Mouse (Mus musculus) forebrain, embryonic 16.5 days (tissue): Measurements from ENCODE around the gene Camta1. TPM values are rescaled to one million over a fixed set of nuclear protein-coding genes. Genes with fewer than 3 reads are reported as not detected.

Experiments
- ATAC-seq: fragments of 200-750 bp; cut with Nextera tagmentation; 2 replicates; pipeline ENCODE4 v1.8.0; 2017; ENCODE audit warnings: mild to moderate bottlenecking, moderate library complexity
- H3K27ac ChIP-seq: fragments of 300-500 bp; sonication (generic); 2 replicates; pipeline ENCODE4 v1.5.1; 2014; ENCODE audit warnings: low read length, control low read depth
- H3K27me3 ChIP-seq: fragments of 300-500 bp; sonication (generic); replicated peaks from 2 replicates; pipeline ENCODE4 v1.6.1; 2014; ENCODE audit warnings: low read length; ENCODE audit not compliant: control insufficient read depth, insufficient read depth
- H3K36me3 ChIP-seq: fragments of 300-500 bp; sonication (generic); 2 replicates; pipeline ENCODE4 v1.6.1; 2014; ENCODE audit not compliant: control insufficient read depth, insufficient read depth
- H3K4me1 ChIP-seq: fragments of 300-500 bp; sonication (generic); replicated peaks from 2 replicates; pipeline ENCODE4 v1.6.1; 2014; ENCODE audit warnings: low read length; ENCODE audit not compliant: control insufficient read depth, insufficient read depth
- H3K4me2 ChIP-seq: fragments of 300-500 bp; sonication (generic); 2 replicates; pipeline ENCODE4 v1.6.1; 2014; ENCODE audit warnings: mild to moderate bottlenecking, low read length, control low read depth
- H3K4me3 ChIP-seq: fragments of 300-500 bp; sonication (generic); replicated peaks from 2 replicates; pipeline ENCODE4 v1.5.1; 2014; ENCODE audit warnings: mild to moderate bottlenecking, low read length, control low read depth
- H3K9ac ChIP-seq: fragments of 300-500 bp; sonication (generic); replicated peaks from 2 replicates; pipeline ENCODE4 v1.6.1; 2014; ENCODE audit warnings: low read depth, low read length, control low read depth
- H3K9me3 ChIP-seq: fragments of 300-500 bp; sonication (generic); 2 replicates; pipeline ENCODE4 v1.6.1; 2016; ENCODE audit warnings: low read length; ENCODE audit not compliant: control insufficient read depth
- WGBS: fragments of 180-500 bp; shearing (Covaris S2); extraction: QIAGEN DNeasy Blood & Tissue Kit; methylation state at CpG from one replicate; pipeline ENCODE4 v1.1.7; 2014; 5-methylcytosine and 5-hydroxymethylcytosine counted together
- polyA plus RNA-seq: library from polyadenylated mRNA; unstranded; fragments of >200 nt; fragmentation: Nextera tagmentation; extraction: Ambion mirVana; gene quantifications from 2 replicates; pipeline ENCODE4 v1.2.1, GENCODE M21; 2015

The Camta1 gene
- polyA plus RNA-seq, 1 experiment from 2014 or later, result 123 TPM

DNA sequence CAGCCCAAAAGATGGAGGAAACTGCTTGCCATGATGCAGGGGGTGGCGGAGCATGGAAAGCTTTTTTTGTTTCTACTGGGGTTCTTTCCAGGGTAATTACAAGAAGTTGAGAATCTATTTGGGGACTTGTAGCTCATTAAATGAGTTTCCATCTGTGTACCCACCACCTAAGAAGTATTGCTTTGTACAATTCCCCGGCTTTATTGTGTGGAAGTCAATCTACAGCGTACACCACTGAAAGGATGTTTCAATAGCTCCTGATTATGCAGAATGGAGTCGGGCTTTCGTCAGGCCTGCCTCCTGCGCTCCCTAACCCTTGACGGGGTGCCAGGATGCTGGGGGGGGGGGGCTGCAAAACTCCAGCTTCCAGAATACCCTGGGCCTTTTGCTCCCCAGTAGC lies 167.1 kb downstream of the Camta1 start:
- H3K4me3 ChIP-seq, result no peak overlapping the region
- peaks cover 26% of the 10 kb centered on the region for H3K4me1 ChIP-seq
- no peaks in the 10 kb centered on the region for H3K36me3 ChIP-seq
- H3K4me2 ChIP-seq, result no peak overlapping the region
- whole genome bisulfite sequencing, result 4% methylated on average over 7 of the region's 7 CpGs
- H3K27ac ChIP-seq, result no peak overlapping the region
- H3K9ac ChIP-seq, result no peak overlapping the region
- 0 out of 2 replicates have a peak, but pooled peaks cover 2% of the 10 kb centered on the region for H3K27me3 ChIP-seq
- no peaks in the 10 kb centered on the region for H3K9me3 ChIP-seq
- peak; percentile 57; the same call in 1 of the 2 replicates for ATAC-seq

- Histone ChIP-seq H3K9ac (no peak overlapping the region), H3K4me2 (no peak overlapping the region), H3K27me3 (0 out of 2 replicates have a peak, but pooled peaks cover 2% of the 10 kb centered on the region), H3K4me3 (no peak overlapping the region), H3K9me3 (no peaks in the 10 kb centered on the region), H3K36me3 (no peaks in the 10 kb centered on the region), H3K4me1 (peaks cover 26% of the 10 kb centered on the region), H3K27ac (no peak overlapping the region)
- 91% methylated on average over 3 of the region's 3 CpGs for WGBS
- no peak for ATAC-seq
Observed at GRCm38 (mm10) chr4:151694047-151694446, 167.6 kb downstream of the Camta1 start.

DNA sequence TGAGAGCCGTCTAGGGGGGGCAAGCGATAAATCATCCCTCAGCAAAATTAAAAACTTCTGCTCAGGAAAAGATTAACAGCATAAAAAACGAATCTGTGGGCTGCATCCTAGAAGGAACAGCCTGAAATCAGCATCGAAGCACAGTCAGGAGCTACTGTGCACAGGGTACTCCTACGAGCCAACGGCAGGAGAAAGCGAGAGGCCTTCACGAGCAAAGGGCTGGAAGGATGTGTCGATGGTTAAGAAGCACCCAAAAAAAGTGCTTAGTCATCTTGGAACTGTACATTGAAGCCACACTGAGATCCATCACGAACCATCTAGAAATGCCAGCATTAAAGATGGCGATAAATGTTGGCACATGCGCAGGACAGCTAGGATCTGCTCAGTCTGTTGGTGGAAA lies 171.6 kb downstream of the Camta1 start:
- H3K36me3 ChIP-seq, result no peaks in the 10 kb centered on the region
- H3K4me2 ChIP-seq, result no peak overlapping the region
- H3K4me1 ChIP-seq, result peaks cover 8% of the 10 kb centered on the region
- no peak overlapping the region for H3K27ac ChIP-seq
- no peaks in the 10 kb centered on the region for H3K9me3 ChIP-seq
- WGBS, result 87% methylated on average over 12 of the region's 12 CpGs
- H3K27me3 ChIP-seq, result 0 out of 2 replicates have a peak, but pooled peaks cover 2% of the 10 kb centered on the region
- no peak for ATAC-seq
- no peak overlapping the region for H3K4me3 ChIP-seq
- H3K9ac ChIP-seq, result no peak overlapping the region

DNA sequence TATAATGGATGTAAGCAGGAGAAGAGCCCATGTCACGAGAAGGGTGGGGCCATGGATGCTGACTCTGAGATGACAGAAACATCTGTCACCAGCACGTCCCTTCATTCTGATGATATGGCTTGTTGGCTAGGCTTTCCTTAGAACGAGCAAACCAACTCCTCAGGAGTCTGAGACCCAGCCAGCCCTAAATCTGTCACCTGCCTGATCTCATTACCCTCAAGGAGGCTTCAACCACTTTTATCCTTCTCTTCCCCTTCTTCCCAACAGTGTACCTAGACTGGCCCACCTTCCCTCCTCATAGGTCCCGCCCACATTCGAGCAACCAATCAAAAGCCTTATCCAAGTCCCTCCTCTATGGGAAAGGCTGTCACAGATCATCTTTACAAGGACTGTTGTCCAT lies 173.5 kb downstream of the Camta1 start:
- no peaks in the 10 kb centered on the region for H3K9me3 ChIP-seq
- ATAC-seq, result no peak
- H3K9ac ChIP-seq, result no peak overlapping the region
- no peaks in the 10 kb centered on the region for H3K36me3 ChIP-seq
- 0 out of 2 replicates have a peak, but pooled peaks cover 2% of the 10 kb centered on the region for H3K27me3 ChIP-seq
- H3K4me2 ChIP-seq, result no peak overlapping the region
- H3K4me1 ChIP-seq, result no peaks in the 10 kb centered on the region
- 88% methylated on average over 5 of the region's 5 CpGs for WGBS
- H3K27ac ChIP-seq, result no peak overlapping the region
- H3K4me3 ChIP-seq, result no peak overlapping the region

DNA sequence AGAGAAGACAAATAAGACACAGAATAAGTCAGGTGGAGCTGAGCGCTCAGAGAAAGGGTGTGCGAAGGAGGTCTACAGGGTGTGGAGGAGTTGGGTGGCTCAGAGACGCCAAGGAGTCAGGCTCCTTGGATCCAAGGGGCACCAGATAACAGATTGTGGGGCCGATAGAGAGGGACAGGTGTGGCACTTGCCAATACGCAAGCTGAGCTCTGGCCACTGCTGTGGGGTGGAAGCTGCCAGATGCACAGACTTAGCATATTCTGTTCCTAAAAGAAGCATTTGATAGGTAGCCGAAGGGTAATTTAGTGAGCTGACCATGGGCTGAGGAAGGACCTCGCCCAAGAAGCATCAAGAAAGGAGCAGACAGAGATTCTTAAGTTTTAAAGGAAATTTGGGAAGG lies 177.1 kb downstream of the Camta1 start:
- no peak overlapping the region for H3K4me3 ChIP-seq
- H3K36me3 ChIP-seq, result no peaks in the 10 kb centered on the region
- H3K27me3 ChIP-seq, result no peaks in the 10 kb centered on the region
- ATAC-seq, result no peak
- H3K9ac ChIP-seq, result no peak overlapping the region
- no peaks in the 10 kb centered on the region for H3K4me1 ChIP-seq
- H3K9me3 ChIP-seq, result no peaks in the 10 kb centered on the region
- H3K27ac ChIP-seq, result no peak overlapping the region
- H3K4me2 ChIP-seq, result no peak overlapping the region
- 91% methylated on average over 7 of the region's 7 CpGs for WGBS

DNA sequence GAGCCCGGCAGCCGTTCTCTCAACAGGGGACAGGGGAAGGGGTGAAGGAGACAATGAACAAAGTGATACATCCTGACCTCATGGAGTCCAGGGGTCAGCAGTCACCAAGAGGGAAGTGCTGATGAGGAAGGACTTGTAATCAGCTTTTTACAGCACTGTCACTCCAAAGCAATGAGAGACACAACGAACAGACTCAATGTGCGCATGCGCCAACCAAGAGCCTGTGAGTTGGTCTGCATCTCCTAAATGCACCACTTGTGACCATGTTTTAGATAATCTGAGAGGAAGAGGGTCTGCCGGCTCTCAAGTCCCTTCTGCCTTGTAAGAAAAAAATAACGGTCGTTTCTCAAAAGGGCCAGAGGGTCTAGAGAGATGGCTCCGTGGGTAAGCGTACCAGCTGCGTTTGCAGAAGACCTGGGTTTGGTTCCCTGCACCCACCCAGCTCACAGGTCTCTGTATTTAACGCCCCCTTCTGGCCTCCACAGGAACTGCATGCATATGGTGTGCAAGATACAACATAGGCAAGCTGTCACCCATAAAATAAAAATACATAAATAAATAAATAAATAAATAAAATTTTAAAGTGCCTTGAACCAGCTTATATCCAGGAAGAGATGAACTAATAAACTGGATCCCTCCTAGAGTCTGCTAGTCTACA lies 178.7 kb downstream of the Camta1 start:
- no peaks in the 10 kb centered on the region for H3K27me3 ChIP-seq
- H3K9ac ChIP-seq, result no peak overlapping the region
- no peak overlapping the region for H3K27ac ChIP-seq
- H3K4me2 ChIP-seq, result no peak overlapping the region
- no peaks in the 10 kb centered on the region for H3K36me3 ChIP-seq
- WGBS, result 86% methylated on average over 12 of the region's 12 CpGs
- no peaks in the 10 kb centered on the region for H3K4me1 ChIP-seq
- H3K9me3 ChIP-seq, result peaks cover 6% of the 10 kb centered on the region
- H3K4me3 ChIP-seq, result no peak overlapping the region
- ATAC-seq, result no peak

DNA sequence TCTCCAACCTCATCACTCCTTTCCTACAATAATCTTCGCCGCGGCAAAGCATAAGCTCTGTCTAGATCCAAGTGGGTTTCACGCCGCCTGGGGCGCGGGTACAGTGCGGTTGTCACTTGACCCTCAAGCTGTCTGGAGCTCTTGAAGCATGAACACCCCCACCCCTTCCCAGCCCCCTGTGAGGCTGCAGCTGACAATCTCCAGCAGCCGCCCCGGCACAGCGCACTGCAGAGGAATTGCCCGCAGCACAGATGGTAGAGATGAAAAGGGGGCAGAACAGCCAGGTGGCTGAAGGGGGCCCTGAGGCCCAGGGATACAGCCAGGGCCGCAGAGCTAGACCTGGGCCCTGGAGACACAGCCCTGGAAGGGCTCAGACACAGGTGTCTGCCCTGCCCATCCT lies 189.2 kb downstream of the Camta1 start:
- Histone ChIP-seq H3K9me3 (no peaks in the 10 kb centered on the region), H3K4me3 (no peak overlapping the region), H3K27me3 (no peaks in the 10 kb centered on the region), H3K27ac (no peak overlapping the region), H3K4me2 (no peak overlapping the region), H3K36me3 (no peaks in the 10 kb centered on the region), H3K4me1 (peaks cover 5% of the 10 kb centered on the region; the same call in 1 of the 2 replicates), H3K9ac (no peak overlapping the region)
- 0 out of 2 replicates have a peak, but pooled peaks have one; percentile 38 for ATAC-seq
- 61% methylated on average over 13 of the region's 13 CpGs for WGBS

DNA sequence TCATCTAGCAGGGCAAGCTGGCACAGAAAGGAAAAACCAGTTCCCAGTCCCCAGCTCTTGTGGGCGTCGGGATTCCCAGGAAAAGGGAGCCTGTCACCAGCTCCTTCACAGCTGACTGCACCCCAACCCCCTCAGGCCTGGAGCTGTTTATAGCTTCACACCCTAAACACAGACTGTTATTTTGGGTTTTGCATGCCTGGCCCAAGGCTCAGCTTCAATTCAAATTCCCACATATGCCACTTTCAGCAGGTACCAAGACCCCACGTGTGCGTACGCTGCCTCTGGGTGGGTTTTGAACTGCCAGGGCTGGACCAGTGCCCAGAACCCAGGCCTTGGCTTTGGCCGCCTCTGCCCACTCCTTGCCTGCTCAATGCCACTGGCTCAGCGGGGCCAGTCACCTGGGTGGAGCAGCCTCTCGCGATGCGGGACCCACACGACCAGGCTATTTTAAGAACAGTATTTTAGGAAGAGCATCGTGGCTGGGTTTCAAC lies 195.2 kb downstream of the Camta1 start:
- peaks cover 11% of the 10 kb centered on the region for H3K4me1 ChIP-seq
- no peaks in the 10 kb centered on the region for H3K36me3 ChIP-seq
- ATAC-seq, result peak; percentile 85
- H3K27me3 ChIP-seq, result no peaks in the 10 kb centered on the region
- no peak overlapping the region for H3K4me2 ChIP-seq
- H3K27ac ChIP-seq, result no peak overlapping the region
- no peaks in the 10 kb centered on the region for H3K9me3 ChIP-seq
- 47% methylated on average over 12 of the region's 12 CpGs for WGBS
- H3K9ac ChIP-seq, result no peak overlapping the region
- H3K4me3 ChIP-seq, result no peak overlapping the region

DNA sequence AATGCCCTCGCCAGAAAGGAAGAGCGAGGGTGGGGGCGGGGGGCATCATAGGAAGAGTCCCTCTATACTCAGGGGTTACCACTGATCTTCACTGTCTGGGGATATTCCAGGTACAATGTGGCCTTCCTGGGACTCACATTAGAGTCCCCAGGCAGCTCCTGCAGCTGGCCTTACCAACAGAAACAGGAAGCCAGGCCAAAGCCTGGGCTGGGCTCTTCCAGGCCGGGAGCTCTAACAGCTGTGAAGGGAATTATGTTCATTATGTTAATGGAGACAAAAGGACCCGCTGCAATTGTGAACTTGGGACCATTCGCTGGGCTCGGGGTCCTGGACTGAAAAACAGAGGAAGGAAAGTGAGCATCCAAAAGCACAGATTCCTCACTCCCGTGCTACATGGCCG lies 200.2 kb downstream of the Camta1 start:
- Histone ChIP-seq H3K36me3 (no peaks in the 10 kb centered on the region), H3K27me3 (no peaks in the 10 kb centered on the region), H3K27ac (no peak overlapping the region; the same call in 1 of the 2 replicates), H3K4me1 (peaks cover 8% of the 10 kb centered on the region), H3K9ac (no peak overlapping the region), H3K4me2 (no peak overlapping the region), H3K9me3 (no peaks in the 10 kb centered on the region), H3K4me3 (no peak overlapping the region)
- WGBS, result 44% methylated on average over 9 of the region's 9 CpGs
- no peak for ATAC-seq
